Mouse (Mus musculus): ENCODE measurements at regions not wholly inside any gene's neighbourhood (a gene's known extent, or its start where the extent isn't known, plus 50 kb on each side); places are given as distances from the start of the nearest gene placed in this dataset.

DNA sequence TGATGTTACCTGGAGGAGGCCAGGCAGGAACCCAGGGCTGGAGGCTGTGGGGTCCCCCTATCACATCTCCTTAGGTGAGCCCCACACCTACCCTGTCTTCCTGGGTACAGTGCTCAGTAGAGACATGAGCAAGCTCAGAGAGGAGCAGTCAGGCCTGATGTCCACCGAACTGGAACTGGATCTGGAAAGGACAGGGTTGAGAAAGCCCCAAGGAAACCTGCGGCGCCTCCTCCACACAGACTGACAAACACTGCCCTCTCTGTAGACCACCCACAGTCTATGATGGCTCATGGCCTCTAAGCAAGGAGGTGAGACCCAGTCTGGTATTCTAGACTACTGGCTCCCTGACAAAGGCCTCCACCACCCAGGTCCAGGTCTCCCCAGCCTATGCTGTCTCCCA lies 52.9 kb upstream of the Zmiz1 start:
- in situ Hi-C loops (cut with MboI): no loop called here

DNA sequence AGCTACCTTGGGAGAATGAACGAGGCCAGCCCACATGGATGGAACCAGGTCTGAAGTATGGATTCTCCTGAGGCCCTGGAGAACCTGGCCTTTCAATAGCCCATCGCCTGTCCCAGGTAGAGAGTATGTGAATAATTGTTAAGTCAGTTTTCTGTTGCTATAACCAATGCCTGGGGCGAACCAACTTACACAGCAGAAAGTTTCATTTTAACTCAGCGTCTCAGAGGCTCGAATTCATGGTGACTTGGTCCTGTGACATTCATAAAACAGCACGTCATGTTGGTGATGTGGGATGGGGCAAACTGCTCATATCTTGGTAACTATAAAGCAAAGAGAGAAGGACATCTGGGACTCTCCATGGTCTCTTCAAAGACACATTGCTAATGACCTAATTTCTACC lies 52.4 kb upstream of the Zmiz1 start:
- in situ Hi-C loops (cut with MboI): no loop called here

DNA sequence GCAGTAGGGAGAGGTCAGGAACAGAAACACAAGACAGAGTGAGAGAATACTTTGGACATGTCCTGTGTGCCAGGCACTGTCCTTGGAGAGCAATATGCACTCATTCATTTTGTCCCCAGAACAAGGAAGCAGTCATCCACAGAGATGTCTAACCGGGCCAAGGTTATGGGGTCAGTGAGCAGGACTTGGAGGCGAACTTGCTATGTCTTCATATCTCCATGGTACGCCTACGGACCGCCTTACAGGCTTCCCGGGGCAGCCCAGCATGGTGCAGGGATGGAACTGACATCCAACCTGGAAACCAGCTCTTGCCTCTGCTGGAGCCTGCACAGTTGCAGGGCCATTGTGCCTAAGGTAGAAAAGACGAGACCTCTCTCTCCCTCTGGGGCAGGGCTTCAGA lies 51.9 kb upstream of the Zmiz1 start:
- in situ Hi-C loops (cut with MboI): no loop called here

Measured in mature B cell (primary cell).